Mouse (Mus musculus): ENCODE measurements around the gene D17H6S53E. TPM values are rescaled to one million over a fixed set of nuclear protein-coding genes. Genes with fewer than 3 reads are reported as not detected.

The D17H6S53E gene
- polyA plus RNA-seq, 1 experiment from 2014 or later: 9.6 TPM

DNA sequence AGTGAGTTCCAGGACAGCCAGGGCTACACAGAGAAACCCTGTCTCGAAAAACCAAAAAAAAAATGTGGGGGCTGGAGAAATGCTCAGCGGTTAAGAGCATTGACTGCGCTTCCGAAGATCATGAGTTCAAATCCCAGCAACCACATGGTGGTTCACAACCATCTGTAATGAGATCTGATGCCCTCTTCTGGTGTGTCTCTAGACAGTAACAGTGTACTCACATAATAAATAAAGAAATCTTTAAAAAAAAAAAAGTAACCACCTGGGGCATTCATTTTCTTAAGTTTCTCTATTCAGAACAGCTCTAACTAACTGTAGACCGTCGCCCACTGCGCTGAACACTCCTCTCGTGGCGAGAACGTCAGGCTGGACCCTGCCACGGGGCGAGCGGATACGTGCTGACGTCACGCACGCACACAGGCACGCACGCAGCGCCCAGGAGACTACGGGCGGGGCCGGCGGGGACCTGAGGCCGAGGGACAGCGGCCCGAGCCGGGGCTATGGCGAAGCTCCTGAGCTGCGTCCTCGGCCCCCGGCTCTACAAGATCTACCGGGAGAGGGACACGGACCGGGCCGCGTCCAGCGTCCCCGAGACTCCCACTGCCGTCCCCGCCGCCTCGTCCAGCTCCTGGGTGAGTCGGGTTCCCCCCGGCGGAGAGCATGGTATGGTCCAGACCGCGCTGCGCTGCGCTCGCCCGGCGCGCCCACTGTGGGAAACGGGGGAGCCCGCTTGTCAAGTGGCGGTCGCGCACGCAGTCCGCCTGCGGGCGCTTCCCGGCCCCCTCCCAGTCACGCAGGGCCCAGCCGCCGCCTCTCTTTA, 37.1 kb upstream of the D17H6S53E start, which contains the start of gene Abhd16a:
Gene Abhd16a, plus strand, starts transcription at position 439 of the 820 bp plus-strand sequence.
- H3K4me3 ChIP-seq: peak within 1 kb of the TSS; percentile 65
- H3K27me3 ChIP-seq: no peaks in the 10 kb centered on the region
- peak within 1 kb of the TSS; percentile 98 for H3K27ac ChIP-seq
- H3K4me2 ChIP-seq: peak within 1 kb of the TSS; percentile 66
- 3% methylated on average over 57 of the region's 67 CpGs for WGBS
- peak; percentile 99 for ATAC-seq (ENCODE audit: borderline replicate concordance, extremely low read depth, low FRiP score, low TSS enrichment)
- no peaks in the 10 kb centered on the region for H3K9me3 ChIP-seq
- H3K9ac ChIP-seq: peak within 1 kb of the TSS; percentile 79
- H3K4me1 ChIP-seq: peaks cover 12% of the 10 kb centered on the region
- peaks cover 22% of the 10 kb centered on the region for H3K36me3 ChIP-seq

DNA sequence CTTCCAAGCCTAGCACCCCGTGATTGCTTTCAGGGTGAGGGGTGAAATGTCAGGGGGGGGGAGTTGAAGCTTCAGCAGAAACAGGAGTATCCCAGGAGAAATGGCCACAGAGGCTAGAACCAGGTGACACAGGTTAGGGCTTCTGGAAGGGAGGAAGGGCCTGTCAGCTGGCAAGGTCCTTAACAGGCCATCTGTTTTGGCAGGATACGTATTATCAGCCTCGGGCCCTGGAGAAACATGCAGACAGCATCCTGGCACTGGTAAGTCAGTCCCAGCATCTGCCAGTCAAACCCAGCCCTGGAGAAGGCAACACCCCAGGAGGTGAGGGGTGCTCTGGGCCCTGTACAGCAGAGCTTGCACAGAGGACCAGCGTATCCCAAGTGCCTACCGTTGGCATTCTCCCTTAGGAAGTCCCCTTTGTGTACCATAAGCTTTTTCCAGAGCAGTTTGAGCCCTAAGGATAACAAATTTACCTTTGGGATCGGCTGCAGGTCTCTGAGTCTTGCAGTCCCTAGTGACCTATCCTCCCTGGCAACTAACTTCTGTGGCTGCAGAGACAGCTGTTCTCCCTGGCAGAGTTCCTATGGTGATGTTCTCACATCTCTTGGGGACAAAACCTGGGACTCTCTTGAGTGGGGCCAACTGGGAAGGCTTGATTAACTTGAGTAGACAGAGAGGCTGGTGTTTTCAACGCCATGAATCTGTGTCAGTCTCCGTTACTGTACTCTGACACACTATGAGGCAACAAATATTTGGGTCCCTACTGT, 35.8 kb upstream of the D17H6S53E start:
- 61% methylated on average over 8 of the region's 8 CpGs for WGBS

DNA sequence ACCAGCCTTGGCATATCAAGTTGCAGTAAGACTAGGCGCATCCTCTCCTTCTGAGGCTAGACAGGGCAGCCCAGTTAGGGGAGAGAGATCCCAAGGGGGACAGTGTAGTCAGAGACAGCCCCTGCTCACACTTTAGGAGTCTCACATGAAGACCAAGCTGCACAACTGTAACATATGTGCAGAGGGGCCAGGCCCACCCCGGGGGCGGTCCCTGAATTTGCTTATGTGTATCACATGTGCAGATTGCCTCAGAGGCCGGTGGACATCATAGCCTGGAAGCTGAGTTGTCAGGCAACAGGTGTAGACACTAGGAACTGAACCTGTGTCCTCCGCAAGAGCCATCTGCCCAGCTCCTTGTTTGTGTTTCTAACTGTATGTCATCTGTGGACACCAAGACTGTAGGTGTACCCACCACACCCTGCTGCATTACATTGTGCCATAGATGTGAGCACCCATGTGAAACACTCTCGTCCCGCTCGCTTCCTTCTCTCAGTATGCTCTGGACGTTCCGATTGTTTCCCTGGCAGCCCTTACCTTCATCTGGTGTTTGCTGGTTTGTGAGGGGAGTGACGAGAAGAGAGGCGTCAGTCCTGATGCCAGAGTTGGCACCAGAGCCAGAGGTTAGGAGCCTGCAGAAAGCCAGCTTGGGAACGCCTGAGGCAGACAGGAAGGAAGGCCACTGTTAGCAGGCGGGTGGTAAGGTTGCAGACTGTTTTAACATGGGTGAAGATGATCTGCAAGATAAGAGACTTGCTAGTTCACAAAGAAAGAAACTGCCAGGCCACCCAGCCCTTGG, 33.6 kb upstream of the D17H6S53E start:
- Histone ChIP-seq H3K27ac (no peak overlapping the region), H3K36me3 (peaks cover 53% of the 10 kb centered on the region)
- 86% methylated on average over 14 of the region's 14 CpGs for WGBS

More for the DNA sequence above, 35.8 kb upstream of the D17H6S53E start:
- Histone ChIP-seq H3K4me2 (peak overlapping the region; percentile 66), H3K4me1 (peaks cover 12% of the 10 kb centered on the region), H3K9ac (peak overlapping the region; percentile 79), H3K27ac (peak overlapping the region; percentile 98), H3K4me3 (peak overlapping the region; percentile 65), H3K36me3 (peaks cover 32% of the 10 kb centered on the region), H3K9me3 (no peaks in the 10 kb centered on the region), H3K27me3 (no peaks in the 10 kb centered on the region)
- no peak for ATAC-seq (ENCODE audit: borderline replicate concordance, extremely low read depth, low FRiP score, low TSS enrichment)

DNA sequence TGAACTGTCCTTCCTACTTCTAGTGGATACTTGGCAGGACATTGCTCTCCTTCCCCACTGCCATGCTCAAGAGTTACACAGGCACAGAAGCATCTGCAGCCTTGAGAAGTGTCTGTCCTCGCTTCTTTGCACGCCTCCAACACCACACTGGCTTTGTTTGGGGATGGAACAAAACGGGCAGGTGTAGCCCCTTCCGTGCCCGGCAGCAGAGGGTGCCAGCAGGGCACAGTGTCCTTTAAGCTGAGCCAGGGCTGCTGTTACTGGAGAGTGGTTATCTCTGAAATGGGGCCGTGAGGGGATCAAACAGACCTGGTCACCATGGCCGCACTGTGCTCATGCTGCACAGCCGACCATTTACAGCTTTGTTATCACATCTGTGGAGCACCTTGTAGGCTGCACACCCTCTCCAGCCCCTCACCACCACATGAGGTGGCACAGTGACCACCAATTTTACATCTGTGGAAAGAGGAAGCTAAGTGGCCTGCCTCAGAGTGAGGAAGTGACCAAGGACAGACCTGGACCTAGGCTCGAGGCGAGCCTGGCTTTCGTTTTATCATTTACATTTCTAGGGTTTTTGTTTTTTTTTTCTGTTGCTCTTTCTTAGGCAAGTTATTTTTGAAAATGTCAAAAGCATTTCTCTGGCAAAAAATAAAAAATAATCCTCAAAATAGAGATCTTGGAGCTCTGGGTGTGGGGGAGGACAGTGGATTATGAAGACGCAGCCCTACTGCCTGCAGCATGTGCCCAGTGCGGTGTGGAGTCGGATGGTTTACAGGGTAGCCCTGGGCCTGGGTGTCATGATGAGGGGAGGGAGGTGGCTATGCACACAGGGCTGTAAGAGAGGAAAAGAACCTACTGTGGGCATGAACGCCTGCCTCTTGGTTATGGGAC, 31.5 kb upstream of the D17H6S53E start:
- Histone ChIP-seq H3K27ac (no peak overlapping the region), H3K27me3 (no peaks in the 10 kb centered on the region), H3K4me3 (no peak overlapping the region), H3K4me2 (no peak overlapping the region), H3K4me1 (peaks cover 12% of the 10 kb centered on the region), H3K9ac (no peak overlapping the region), H3K9me3 (no peaks in the 10 kb centered on the region), H3K36me3 (peaks cover 67% of the 10 kb centered on the region)
- WGBS: 84% methylated on average over 15 of the region's 15 CpGs
- no peak for ATAC-seq (ENCODE audit: borderline replicate concordance, extremely low read depth, low FRiP score, low TSS enrichment)

More for the DNA sequence above, 33.6 kb upstream of the D17H6S53E start:
- no peak overlapping the region for H3K4me3 ChIP-seq
- no peak for ATAC-seq (ENCODE audit: borderline replicate concordance, extremely low read depth, low FRiP score, low TSS enrichment)
- H3K9ac ChIP-seq: no peak overlapping the region
- no peaks in the 10 kb centered on the region for H3K27me3 ChIP-seq
- H3K4me2 ChIP-seq: no peak overlapping the region
- H3K9me3 ChIP-seq: no peaks in the 10 kb centered on the region
- H3K4me1 ChIP-seq: peaks cover 12% of the 10 kb centered on the region

DNA sequence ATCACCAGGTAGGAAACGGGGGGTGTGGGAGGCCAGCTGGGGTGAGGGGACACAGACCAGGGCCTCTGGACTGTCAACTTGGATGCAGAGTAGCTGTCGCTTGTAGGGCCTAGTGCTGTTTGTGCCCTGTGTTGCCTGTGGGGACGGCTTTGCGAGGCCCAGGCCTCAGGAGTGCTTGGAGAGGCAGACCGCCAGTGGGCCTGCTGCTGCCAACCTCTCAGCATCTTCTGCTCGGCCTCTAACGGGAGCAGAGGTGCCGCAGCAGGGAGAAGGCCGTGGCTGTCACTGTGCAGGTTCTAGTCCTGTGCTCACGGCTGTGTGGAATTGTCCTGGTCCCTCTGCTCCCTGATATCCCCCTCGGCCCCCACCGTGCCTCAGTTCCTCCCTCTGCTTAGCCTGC, 29.6 kb upstream of the D17H6S53E start:
- Histone ChIP-seq H3K9me3 (no peaks in the 10 kb centered on the region), H3K4me1 (no peaks in the 10 kb centered on the region), H3K4me2 (no peak overlapping the region), H3K27ac (no peak overlapping the region), H3K36me3 (peaks cover 76% of the 10 kb centered on the region), H3K27me3 (no peaks in the 10 kb centered on the region), H3K9ac (no peak overlapping the region), H3K4me3 (no peak overlapping the region)
- 83% methylated on average over 12 of the region's 12 CpGs for WGBS
- ATAC-seq (ENCODE audit: borderline replicate concordance, extremely low read depth, low FRiP score, low TSS enrichment): no peak

DNA sequence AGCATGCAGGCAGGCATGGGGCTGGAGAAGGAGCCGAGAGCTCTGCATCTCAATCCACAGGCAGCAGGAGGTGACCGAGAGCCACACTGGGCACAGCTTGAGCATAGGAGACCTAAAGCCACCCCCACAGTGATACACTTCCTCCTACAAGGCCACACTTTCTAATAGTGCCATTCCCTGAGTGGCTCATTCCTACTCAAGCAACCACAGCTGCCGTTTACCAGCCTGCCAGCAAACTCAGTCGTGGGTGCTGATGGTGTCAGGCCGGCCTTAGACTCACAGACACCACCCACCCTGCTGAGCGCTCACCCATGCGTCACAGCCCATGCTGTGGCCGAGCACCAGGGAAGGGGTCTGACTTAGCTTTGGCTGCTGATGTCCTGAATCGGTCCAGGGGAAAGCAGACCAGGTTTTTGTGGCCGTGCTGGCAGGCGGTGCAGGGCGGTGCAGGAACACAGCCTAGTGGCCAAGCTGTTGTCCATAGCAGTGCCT, 29.0 kb upstream of the D17H6S53E start:
- WGBS: 88% methylated on average over 12 of the region's 12 CpGs
- H3K27ac ChIP-seq: no peak overlapping the region
- H3K27me3 ChIP-seq: no peaks in the 10 kb centered on the region
- no peaks in the 10 kb centered on the region for H3K9me3 ChIP-seq
- peaks cover 77% of the 10 kb centered on the region for H3K36me3 ChIP-seq
- no peak overlapping the region for H3K4me3 ChIP-seq
- no peak overlapping the region for H3K9ac ChIP-seq
- H3K4me1 ChIP-seq: no peaks in the 10 kb centered on the region
- no peak overlapping the region for H3K4me2 ChIP-seq
- ATAC-seq (ENCODE audit: borderline replicate concordance, extremely low read depth, low FRiP score, low TSS enrichment): no peak

DNA sequence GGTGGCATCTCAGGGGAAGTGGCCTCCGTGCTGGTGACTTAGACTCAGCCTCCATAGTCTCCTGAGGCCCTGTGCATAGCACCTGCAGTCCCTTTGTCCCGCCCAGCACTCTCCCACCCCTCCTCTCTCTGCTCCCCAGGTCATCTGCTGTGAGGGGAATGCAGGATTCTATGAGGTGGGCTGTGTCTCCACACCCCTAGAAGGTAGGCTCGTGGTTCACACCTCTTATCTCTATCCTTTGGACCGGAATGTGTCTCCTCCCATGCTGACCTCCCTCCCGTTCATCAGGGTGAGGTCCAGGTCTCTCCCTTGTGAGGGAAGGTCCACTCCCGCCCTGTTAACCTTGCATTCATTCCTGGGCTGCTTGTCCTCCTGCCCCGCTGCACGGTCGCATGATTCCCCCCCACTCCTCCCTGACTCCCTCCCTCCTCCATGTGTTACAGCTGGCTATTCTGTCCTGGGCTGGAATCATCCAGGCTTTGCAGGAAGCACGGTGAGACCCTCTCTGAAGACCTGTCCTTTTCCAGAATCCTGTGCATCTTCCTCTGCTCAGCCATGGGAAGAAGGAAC, 25.9 kb upstream of the D17H6S53E start:
- Histone ChIP-seq H3K4me1 (no peaks in the 10 kb centered on the region), H3K27ac (no peak overlapping the region), H3K9me3 (no peaks in the 10 kb centered on the region), H3K4me2 (no peak overlapping the region), H3K27me3 (no peaks in the 10 kb centered on the region), H3K9ac (no peak overlapping the region), H3K36me3 (peaks cover 69% of the 10 kb centered on the region), H3K4me3 (no peak overlapping the region)
- no peak for ATAC-seq (ENCODE audit: borderline replicate concordance, extremely low read depth, low FRiP score, low TSS enrichment)
- WGBS: 58% methylated on average over 10 of the region's 10 CpGs

DNA sequence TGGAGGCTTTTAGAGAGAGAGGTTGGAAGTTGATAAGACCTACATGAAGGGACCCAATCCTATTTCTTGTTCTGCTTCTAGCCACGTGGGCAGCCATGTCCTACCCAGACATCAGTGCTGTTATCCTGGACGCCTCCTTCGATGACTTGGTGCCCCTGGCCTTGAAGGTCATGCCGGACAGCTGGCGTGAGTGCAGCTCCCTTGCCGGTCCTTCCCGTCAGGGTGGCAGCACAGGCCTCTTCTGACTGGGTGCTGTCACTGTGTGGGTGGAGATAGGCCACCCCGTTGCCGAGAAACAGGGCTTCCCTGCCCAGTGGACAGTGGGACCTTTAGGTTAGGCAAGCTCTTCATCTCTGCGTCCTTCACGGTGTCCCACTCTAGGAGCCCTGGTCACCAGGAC, 25.0 kb upstream of the D17H6S53E start:
- no peaks in the 10 kb centered on the region for H3K27me3 ChIP-seq
- no peak overlapping the region for H3K4me3 ChIP-seq
- ATAC-seq (ENCODE audit: borderline replicate concordance, extremely low read depth, low FRiP score, low TSS enrichment): no peak
- H3K4me1 ChIP-seq: no peaks in the 10 kb centered on the region
- no peak overlapping the region for H3K4me2 ChIP-seq
- no peak overlapping the region for H3K27ac ChIP-seq
- H3K9ac ChIP-seq: no peak overlapping the region
- H3K36me3 ChIP-seq: peaks cover 62% of the 10 kb centered on the region
- WGBS: 85% methylated on average over 11 of the region's 11 CpGs
- no peaks in the 10 kb centered on the region for H3K9me3 ChIP-seq

DNA sequence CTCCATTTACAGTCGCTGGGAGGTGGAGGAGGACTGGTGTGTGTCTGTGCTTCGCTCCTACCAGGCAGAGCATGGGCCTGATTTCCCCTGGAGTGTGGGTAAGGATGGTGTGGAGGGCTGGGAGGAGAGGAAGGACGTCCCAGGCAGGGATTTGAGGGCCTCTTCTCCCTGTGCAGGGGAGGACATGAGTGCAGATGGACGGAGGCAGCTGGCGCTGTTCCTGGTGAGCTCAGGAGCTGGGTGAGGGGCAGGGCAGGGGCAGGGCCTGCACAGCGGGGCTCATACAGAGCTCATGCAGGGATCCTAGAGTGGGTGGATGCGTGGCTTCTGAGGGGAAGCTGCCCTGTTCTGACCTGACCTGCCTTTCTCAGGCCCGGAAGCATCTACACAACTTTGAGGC, 23.9 kb upstream of the D17H6S53E start:
- H3K4me1 ChIP-seq: no peaks in the 10 kb centered on the region
- H3K27ac ChIP-seq: no peak overlapping the region
- H3K27me3 ChIP-seq: no peaks in the 10 kb centered on the region
- WGBS: 63% methylated on average over 8 of the region's 8 CpGs
- H3K9ac ChIP-seq: no peak overlapping the region
- ATAC-seq (ENCODE audit: borderline replicate concordance, extremely low read depth, low FRiP score, low TSS enrichment): no peak
- H3K36me3 ChIP-seq: peaks cover 51% of the 10 kb centered on the region
- H3K4me3 ChIP-seq: no peak overlapping the region
- no peaks in the 10 kb centered on the region for H3K9me3 ChIP-seq
- H3K4me2 ChIP-seq: no peak overlapping the region

DNA sequence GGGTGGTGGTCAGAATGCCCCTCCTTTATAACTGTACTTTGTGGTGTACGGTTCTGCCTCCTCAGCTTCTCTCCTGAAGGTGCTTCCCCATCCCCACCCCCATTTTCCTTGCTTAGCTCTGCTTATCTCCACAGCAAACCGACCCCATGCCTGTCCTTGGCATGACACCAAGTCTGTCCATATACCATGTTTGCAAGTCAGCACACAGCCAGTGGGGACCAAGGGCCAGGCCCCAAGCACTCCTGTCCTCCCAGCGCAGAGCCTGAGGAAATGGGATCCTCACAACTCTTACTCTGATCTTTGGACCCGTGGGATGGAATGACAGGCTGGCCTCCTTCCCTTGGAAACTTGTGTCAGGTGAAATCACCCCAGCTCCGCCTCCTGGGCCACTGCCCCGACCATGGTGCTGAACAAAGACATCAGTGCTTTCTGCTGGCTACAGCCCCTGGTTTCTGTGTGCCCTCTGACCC, 22.9 kb upstream of the D17H6S53E start:
- Histone ChIP-seq H3K4me3 (no peak overlapping the region), H3K4me1 (no peaks in the 10 kb centered on the region), H3K9me3 (no peaks in the 10 kb centered on the region), H3K27ac (no peak overlapping the region), H3K4me2 (no peak overlapping the region), H3K9ac (no peak overlapping the region), H3K36me3 (peaks cover 43% of the 10 kb centered on the region), H3K27me3 (no peaks in the 10 kb centered on the region)
- 52% methylated on average over 6 of the region's 6 CpGs for WGBS
- no peak for ATAC-seq (ENCODE audit: borderline replicate concordance, extremely low read depth, low FRiP score, low TSS enrichment)

Measured in lung, embryonic 15.5 days (tissue).